ENCODE assay signal across 7 mouse cellular contexts in the genomic region with DNA sequence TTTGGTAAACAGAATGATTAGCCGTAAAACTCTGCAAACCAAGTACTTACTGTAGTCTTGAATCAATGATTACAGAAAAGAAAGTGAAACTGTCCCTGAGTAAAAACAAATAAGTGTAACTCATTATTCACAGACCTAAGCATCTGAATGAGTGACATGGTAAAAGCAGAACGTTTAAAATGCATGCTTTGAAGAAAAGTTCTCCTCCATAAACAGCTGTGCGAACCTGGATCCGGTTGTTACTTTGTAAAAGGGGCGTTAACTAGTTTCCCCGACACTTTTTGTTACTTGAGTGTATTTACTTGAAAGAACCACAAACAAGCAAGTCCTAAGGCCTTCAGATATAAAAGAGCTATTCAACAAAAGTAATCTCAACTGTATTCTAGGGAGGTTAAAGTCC. TPM values are rescaled to one million over a fixed set of nuclear protein-coding genes. Genes with fewer than 3 reads are reported as not detected.
DNase-seq lines count a peak whose midpoint lies in the region; ATAC-seq and TF ChIP-seq lines count a peak whose summit lies in the region.

No protein-coding gene starts in this region.

- no peaks in the 10 kb centered on the region for H3K27me3 ChIP-seq in lung, postnatal 0 days (replicated peaks; ENCODE audit: insufficient read depth, low read length)
- no peaks in the 10 kb centered on the region for H3K27me3 ChIP-seq in embryonic facial prominence, embryonic 10.5 days (replicated peaks; ENCODE audit: low read depth, poor library complexity, severe bottlenecking)
- H3K27me3 ChIP-seq in intestine, postnatal 0 days (replicated peaks; ENCODE audit: control insufficient read depth, insufficient read depth, low read length): no peaks in the 10 kb centered on the region
- H3K27me3 ChIP-seq in stomach, embryonic 14.5 days (ENCODE audit: control insufficient read depth, insufficient read depth, low read length): no peaks in the 10 kb centered on the region

- 0 out of 2 replicates have a peak, but pooled peaks cover 7% of the 10 kb centered on the region for H3K36me3 ChIP-seq in lung, postnatal 0 days (ENCODE audit: insufficient read depth, low read length)
- H3K36me3 ChIP-seq in embryonic facial prominence, embryonic 10.5 days (replicated peaks): peaks cover 22% of the 10 kb centered on the region
- H3K36me3 ChIP-seq in intestine, postnatal 0 days (ENCODE audit: control insufficient read depth, insufficient read depth): peaks cover 12% of the 10 kb centered on the region
- H3K36me3 ChIP-seq in stomach, embryonic 14.5 days (ENCODE audit: control insufficient read depth, insufficient read depth, low read length): peaks cover 18% of the 10 kb centered on the region

- peak overlapping the region; percentile 92 for H3K4me3 ChIP-seq in lung, postnatal 0 days (ENCODE audit: low read depth, low read length)
- peak overlapping the region; percentile 90 for H3K4me3 ChIP-seq in embryonic facial prominence, embryonic 10.5 days
- peak overlapping the region; percentile 95 for H3K4me3 ChIP-seq in intestine, postnatal 0 days (ENCODE audit: low read depth, low read length)
- H3K4me3 ChIP-seq in stomach, embryonic 14.5 days (ENCODE audit: low read depth, low read length): peak overlapping the region; percentile 84

- H3K27ac ChIP-seq in lung, postnatal 0 days (ENCODE audit: low read length): peak overlapping the region; percentile 89; the same call in 1 of the 2 replicates
- peak overlapping the region; percentile 95 for H3K27ac ChIP-seq in embryonic facial prominence, embryonic 10.5 days (replicated peaks)
- peak overlapping the region; percentile 92 for H3K27ac ChIP-seq in intestine, postnatal 0 days (ENCODE audit: low read depth, low read length)
- no peak overlapping the region for H3K27ac ChIP-seq in stomach, embryonic 14.5 days (ENCODE audit: low read length)

- no peak for ATAC-seq in lung, postnatal 0 days
- no peak for ATAC-seq in intestine, postnatal 0 days
- no peak for ATAC-seq in stomach, embryonic 14.5 days (ENCODE audit: insufficient number of reproducible peaks, insufficient read depth, low FRiP score, low read depth)

- no peak for TF ChIP-seq CTCF in lung, postnatal 0 days (IDR thresholded peaks at IDR 0.05)
- no peak for TF ChIP-seq CTCF in intestine, postnatal 0 days (IDR thresholded peaks at IDR 0.05; ENCODE audit: low read depth)

- no peaks in the 10 kb centered on the region for H3K4me1 ChIP-seq in lung, postnatal 0 days (ENCODE audit: insufficient read depth, low read depth, low read length)
- H3K4me1 ChIP-seq in embryonic facial prominence, embryonic 10.5 days: peaks cover 18% of the 10 kb centered on the region
- H3K4me1 ChIP-seq in intestine, postnatal 0 days (replicated peaks; ENCODE audit: control insufficient read depth, insufficient read depth, low read length): no peaks in the 10 kb centered on the region
- peaks cover 15% of the 10 kb centered on the region; the same call in 1 of the 2 replicates for H3K4me1 ChIP-seq in stomach, embryonic 14.5 days (ENCODE audit: control insufficient read depth, insufficient read depth, low read length)

- peak overlapping the region; percentile 78 for H3K9ac ChIP-seq in lung, postnatal 0 days (replicated peaks; ENCODE audit: low read depth)
- H3K9ac ChIP-seq in intestine, postnatal 0 days (ENCODE audit: low read depth, low read length): peak overlapping the region; percentile 83
- peak overlapping the region; percentile 96; the same call in 1 of the 2 replicates for H3K9ac ChIP-seq in stomach, embryonic 14.5 days (replicated peaks; ENCODE audit: low read depth, low read length)

- 4% methylated on average over 6 of the region's 6 CpGs for WGBS in lung, postnatal 0 days
- WGBS in embryonic facial prominence, embryonic 10.5 days: 18% methylated on average over 6 of the region's 6 CpGs
- WGBS in intestine, postnatal 0 days: 6% methylated on average over 6 of the region's 6 CpGs
- 8% methylated on average over 6 of the region's 6 CpGs for WGBS in stomach, embryonic 14.5 days

- no peak for TF ChIP-seq EP300 in lung, postnatal 0 days (IDR thresholded peaks at IDR 0.05)

- peak overlapping the region; percentile 96 for H3K4me2 ChIP-seq in lung, postnatal 0 days (replicated peaks; ENCODE audit: low read depth, low read length)
- H3K4me2 ChIP-seq in intestine, postnatal 0 days (replicated peaks; ENCODE audit: low read depth): peak overlapping the region; percentile 77
- peak overlapping the region; percentile 73 for H3K4me2 ChIP-seq in stomach, embryonic 14.5 days (replicated peaks; ENCODE audit: low read depth, low read length)

- no peaks in the 10 kb centered on the region for H3K9me3 ChIP-seq in lung, postnatal 0 days (ENCODE audit: low read length)
- H3K9me3 ChIP-seq in embryonic facial prominence, embryonic 10.5 days: no peaks in the 10 kb centered on the region
- no peaks in the 10 kb centered on the region for H3K9me3 ChIP-seq in intestine, postnatal 0 days (ENCODE audit: control insufficient read depth)
- H3K9me3 ChIP-seq in stomach, embryonic 14.5 days (ENCODE audit: control insufficient read depth, low read depth, low read length): no peaks in the 10 kb centered on the region

- peak; percentile 36 for DNase-seq in lung, postnatal 0 days (ENCODE audit: low spot score)
- DNase-seq in lung, postnatal 36 days: no peak
- DNase-seq in embryonic facial prominence, embryonic 10.5 days (ENCODE audit: low spot score): no peak
- DNase-seq in ovary, adult 18-20 months (ENCODE audit: low spot score): no peak
- DNase-seq in adrenal gland, postnatal 25 days: no peak

RNA-seq across cellular contexts. Expression of gene Usp42, which starts 1.2 kb away (rescaled TPM):
- 7.9 and 8.5 TPM in 2 replicates for polyA plus RNA-seq in lung, postnatal 0 days (2015; fragmentation: Nextera tagmentation; extraction: Ambion mirVana)
- polyA plus RNA-seq in embryonic facial prominence, embryonic 10.5 days (2016; fragmentation: Nextera tagmentation; extraction: Ambion mirVana): 30.1 and 31.9 TPM in 2 replicates
- 4.7 and 6.3 TPM in 2 replicates for polyA plus RNA-seq in intestine, postnatal 0 days (2015; fragmentation: Nextera tagmentation; extraction: Ambion mirVana)
- polyA plus RNA-seq in stomach, embryonic 14.5 days (2014; fragmentation: Nextera tagmentation; extraction: Ambion mirVana): 21.8 TPM in 2 replicates
- 14.7 and 17.9 TPM in 2 replicates for total RNA-seq in adrenal gland, postnatal 25 days (2021)
